Mouse (Mus musculus): ENCODE measurements around the gene Lct. TPM values are rescaled to one million over a fixed set of nuclear protein-coding genes. Genes with fewer than 3 reads are reported as not detected.

Gene Lct
- polyA plus RNA-seq, 1 experiment: not detected

DNA sequence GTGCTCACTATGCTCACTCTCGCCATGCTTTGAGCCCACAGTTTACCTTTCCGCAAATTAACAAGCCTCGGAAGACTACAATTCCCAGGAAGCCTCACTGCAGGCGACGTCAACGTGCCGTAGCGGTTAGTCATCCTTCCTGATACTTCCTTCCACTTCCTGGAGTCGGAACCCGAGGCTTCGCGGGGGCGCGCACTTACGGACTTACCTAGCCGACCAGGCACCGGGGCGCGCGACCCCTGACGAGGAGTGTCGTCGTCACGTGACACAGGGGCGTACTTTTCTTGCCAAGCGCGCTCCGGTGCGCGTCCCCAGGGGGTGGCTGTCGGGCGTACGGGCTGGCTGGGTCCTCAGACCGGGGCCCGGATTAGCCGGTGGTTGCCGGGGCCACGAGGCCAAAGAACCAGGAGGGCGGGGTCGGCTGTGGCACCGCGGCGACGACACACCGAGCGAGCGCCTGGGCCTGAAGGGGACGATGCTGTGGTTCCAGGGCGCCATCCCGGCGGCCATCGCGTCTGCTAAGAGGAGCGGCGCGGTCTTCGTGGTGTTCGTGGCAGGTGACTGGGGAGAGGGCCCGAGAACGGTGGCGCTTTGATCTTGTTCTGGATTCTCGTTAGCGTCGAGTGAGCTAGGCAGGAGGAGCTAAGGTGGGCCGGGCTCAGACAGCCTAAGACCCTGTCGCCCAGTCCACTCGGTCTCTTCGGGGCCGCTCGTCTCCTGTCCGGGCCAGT, 84.0 kb downstream of the Lct start:
- TF ChIP-seq GATA1 (IDR thresholded peaks at IDR 0.05; ENCODE audit: low read length): no peak

DNA sequence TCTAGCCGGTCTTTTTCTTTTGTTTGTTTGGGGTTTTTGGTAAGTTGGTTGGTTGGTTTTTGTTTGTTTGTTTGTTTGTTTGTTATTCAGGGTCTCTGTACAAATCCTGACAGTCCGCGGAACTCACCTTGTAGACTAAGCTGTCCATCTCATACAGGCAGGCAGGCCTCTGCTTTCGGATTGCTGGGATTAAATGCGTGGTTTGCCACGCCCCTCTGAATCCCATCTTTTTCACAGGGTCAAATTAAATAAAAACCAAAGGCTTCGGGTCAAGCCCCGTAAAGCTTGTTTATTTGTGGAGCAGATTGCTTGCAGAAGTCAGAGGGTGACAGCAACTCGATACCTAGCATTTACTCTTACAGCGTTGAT, 84.5 kb downstream of the Lct start, which contains the start of gene Ubxn4:
Gene Ubxn4, plus strand, starts transcription at position 338 of the 369 bp plus-strand sequence.
- TF ChIP-seq GATA1 (IDR thresholded peaks at IDR 0.05; ENCODE audit: low read length): no peak

DNA sequence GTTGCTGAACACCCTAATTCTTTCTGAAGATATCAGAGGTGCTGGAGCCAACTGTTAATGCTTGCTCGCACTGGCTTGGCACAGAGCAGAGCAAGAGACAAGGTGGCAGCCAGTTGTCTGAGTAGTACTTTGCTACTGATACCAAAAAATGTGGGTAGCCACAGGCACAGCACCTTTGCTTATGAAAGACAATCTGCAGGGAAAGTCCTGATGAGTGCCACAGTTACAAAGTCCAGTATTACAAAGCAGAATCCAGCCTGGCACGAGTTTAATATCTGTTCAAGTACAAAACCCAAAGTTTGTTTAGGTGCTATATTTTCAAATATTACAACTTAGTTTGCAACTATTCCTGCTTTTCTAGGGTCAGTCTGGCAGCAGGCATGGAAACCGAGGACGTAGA, 92.9 kb downstream of the Lct start:
- TF ChIP-seq GATA1 (IDR thresholded peaks at IDR 0.05; ENCODE audit: low read length): no peak

Other genes starting within 250 kb of the Lct start
- gene Zranb3, start 225.3 kb downstream of the Lct start, polyA plus RNA-seq (2012): 0.44 and 1.2 TPM in 2 replicates
- gene R3hdm1, start 225.0 kb downstream of the Lct start, polyA plus RNA-seq (2012): 151 and 160 TPM in 2 replicates
- gene Ubxn4, start 84.4 kb downstream of the Lct start, polyA plus RNA-seq (2012): 33.2 and 42.2 TPM in 2 replicates
- 47.2 and 73.2 TPM in 2 replicates for gene Mcm6, start 31.3 kb upstream of the Lct start, polyA plus RNA-seq (2012)
- 166 and 261 TPM in 2 replicates for gene Dars, start 89.0 kb upstream of the Lct start, polyA plus RNA-seq (2012)